10 mouse cellular contexts compared by ENCODE assay signal in the genomic region with DNA sequence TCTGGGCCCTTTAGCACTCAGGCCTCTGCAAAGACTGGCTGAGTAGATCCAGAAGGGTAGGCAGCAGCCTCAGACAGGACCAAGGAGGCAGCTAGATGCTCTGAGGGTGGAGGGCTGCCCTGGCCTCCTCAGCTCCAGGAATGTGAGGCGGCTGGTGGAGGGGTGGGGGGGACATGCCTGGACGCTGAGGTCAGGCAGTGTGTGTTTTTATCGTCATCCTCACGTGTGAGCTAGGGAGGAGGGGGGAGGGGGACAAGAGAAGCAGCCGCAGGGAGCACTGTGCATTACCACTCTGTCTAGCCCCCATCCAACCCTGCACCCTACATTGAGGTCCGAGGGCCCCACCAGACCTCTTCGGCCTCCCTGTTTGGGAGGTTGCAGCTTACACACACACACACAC.
DNase-seq lines count a peak whose midpoint lies in the region; ATAC-seq lines count a peak whose summit lies in the region.
"Had no signal": no experiment of that assay in that cellular context is flagged by ENCODE, and none has a peak within 500 bp of the region (broad histone marks: within the 10 kb centered on the region; RNA-seq: fewer than 3 reads in every experiment).

No protein-coding gene starts in this region.

- no peak overlapping the region for H3K4me3 ChIP-seq in lung, embryonic 15.5 days
- no peak overlapping the region for H3K4me3 ChIP-seq in embryonic facial prominence, embryonic 14.5 days (ENCODE audit: low read depth, low read length)
- no peak overlapping the region for H3K4me3 ChIP-seq in stomach, embryonic 16.5 days (replicated peaks; ENCODE audit: low read length)

- peaks cover 56% of the 10 kb centered on the region for H3K4me1 ChIP-seq in lung, embryonic 15.5 days
- peaks cover 21% of the 10 kb centered on the region for H3K4me1 ChIP-seq in embryonic facial prominence, embryonic 14.5 days (ENCODE audit: control insufficient read depth, insufficient read depth, low read length)
- peaks cover 7% of the 10 kb centered on the region for H3K4me1 ChIP-seq in stomach, embryonic 16.5 days (ENCODE audit: control insufficient read depth, insufficient read depth, low read length)

- 12% methylated on average over 7 of the region's 7 CpGs for WGBS in lung, embryonic 15.5 days
- WGBS in embryonic facial prominence, embryonic 14.5 days, result 46% methylated on average over 7 of the region's 7 CpGs
- WGBS in stomach, embryonic 16.5 days, result 20% methylated on average over 7 of the region's 7 CpGs

- H3K9me3 ChIP-seq in lung, embryonic 15.5 days, result no peaks in the 10 kb centered on the region
- no peaks in the 10 kb centered on the region for H3K9me3 ChIP-seq in embryonic facial prominence, embryonic 14.5 days (ENCODE audit: control insufficient read depth, low read length)
- no peaks in the 10 kb centered on the region for H3K9me3 ChIP-seq in stomach, embryonic 16.5 days (replicated peaks; ENCODE audit: control insufficient read depth, low read length)
- H3K9me3 ChIP-seq: G1E had no signal

- no peak overlapping the region for H3K4me2 ChIP-seq in lung, embryonic 15.5 days
- no peak overlapping the region for H3K4me2 ChIP-seq in embryonic facial prominence, embryonic 14.5 days (ENCODE audit: low read depth, low read length)
- H3K4me2 ChIP-seq in stomach, embryonic 16.5 days (ENCODE audit: low read depth, low read length), result no peak overlapping the region

- peak overlapping the region; percentile 36; the same call in 1 of the 2 replicates for H3K27ac ChIP-seq in lung, embryonic 15.5 days
- H3K27ac ChIP-seq in embryonic facial prominence, embryonic 14.5 days (replicated peaks; ENCODE audit: low read depth, low read length), result no peak overlapping the region
- no peak overlapping the region for H3K27ac ChIP-seq in stomach, embryonic 16.5 days (ENCODE audit: low read length)

- peak; percentile 67; the same call in 1 of the 2 replicates for ATAC-seq in lung, embryonic 15.5 days (ENCODE audit: borderline replicate concordance, extremely low read depth, low FRiP score, low TSS enrichment)
- peak; percentile 85 for ATAC-seq in embryonic facial prominence, embryonic 14.5 days (ENCODE audit: low read depth)
- peak; percentile 79; the same call in 1 of the 2 replicates for ATAC-seq in stomach, embryonic 16.5 days (ENCODE audit: insufficient read depth, low FRiP score)
- ATAC-seq in activated CD4-positive, CD25-positive, alpha-beta regulatory T cell, adult 4 months, result no peak
- ATAC-seq: midbrain, embryonic 16.5 days had no signal

- H3K36me3 ChIP-seq in lung, embryonic 15.5 days, result no peaks in the 10 kb centered on the region
- no peaks in the 10 kb centered on the region for H3K36me3 ChIP-seq in embryonic facial prominence, embryonic 14.5 days (ENCODE audit: control insufficient read depth, insufficient read depth, low read length)
- no peaks in the 10 kb centered on the region for H3K36me3 ChIP-seq in stomach, embryonic 16.5 days (ENCODE audit: control insufficient read depth, insufficient read depth, low read length)
- H3K36me3 ChIP-seq: G1E had no signal

- H3K9ac ChIP-seq in lung, embryonic 15.5 days, result no peak overlapping the region
- H3K9ac ChIP-seq in embryonic facial prominence, embryonic 14.5 days (ENCODE audit: low read depth, low read length), result no peak overlapping the region
- 0 out of 2 replicates have a peak overlapping the region, but pooled peaks have one; percentile 10 for H3K9ac ChIP-seq in stomach, embryonic 16.5 days (ENCODE audit: low read length)

- no peaks in the 10 kb centered on the region for H3K27me3 ChIP-seq in lung, embryonic 15.5 days
- H3K27me3 ChIP-seq in embryonic facial prominence, embryonic 14.5 days (replicated peaks; ENCODE audit: control insufficient read depth, insufficient read depth, low read length), result no peaks in the 10 kb centered on the region
- no peaks in the 10 kb centered on the region for H3K27me3 ChIP-seq in stomach, embryonic 16.5 days (ENCODE audit: control insufficient read depth, insufficient read depth, low read length)

- DNase-seq in lung, postnatal 14 days, result no peak
- peak; percentile 64 for DNase-seq in embryonic facial prominence, embryonic 14.5 days (ENCODE audit: low spot score)
- DNase-seq in kidney, postnatal 14 days, result peak; percentile 55
- DNase-seq in cerebellum, postnatal 36 days, result no peak
- DNase-seq: thymus, postnatal 4 days had no signal

Comparison
In these comparisons a context has a peak if more than half of its experiments do, and no peak if none do; other contexts are left out.
1. DNase-seq: peak in embryonic facial prominence, embryonic 14.5 days (single experiment) and kidney, postnatal 14 days (single experiment); none in lung, postnatal 14 days (single experiment) and cerebellum, postnatal 36 days (0 of 2).